8 mouse cellular contexts compared by ENCODE assay signal in the genomic region with DNA sequence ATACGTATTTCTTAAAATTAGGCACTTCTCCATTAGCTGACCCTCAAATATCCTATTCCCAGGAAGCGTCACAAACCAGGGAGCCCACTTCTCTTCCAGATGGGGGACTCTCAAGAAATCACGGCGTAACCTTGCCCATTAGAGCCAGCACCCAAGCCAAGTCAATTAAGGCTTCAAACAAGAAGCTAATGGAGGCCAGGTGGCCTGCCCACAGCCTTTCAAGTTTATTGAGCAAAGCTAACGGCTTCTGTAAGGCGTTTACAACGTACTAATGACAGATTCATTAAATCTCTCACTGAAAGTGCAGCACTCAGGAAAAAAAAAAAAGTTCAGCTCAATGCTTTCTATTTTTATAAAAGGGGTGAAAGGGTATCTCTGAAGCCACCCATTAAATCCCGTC. TPM values are rescaled to one million over a fixed set of nuclear protein-coding genes. Genes with fewer than 3 reads are reported as not detected.
A peak's percentile ranks its signal among the peaks of the same experiment; 100 is the strongest.
DNase-seq lines count a peak whose midpoint lies in the region; ATAC-seq and TF ChIP-seq lines count a peak whose summit lies in the region.

No protein-coding gene starts in this region.

- H3K79me2 ChIP-seq in myocyte (ENCODE audit: control insufficient read depth, insufficient read depth) = peaks cover 47% of the 10 kb centered on the region

- H3K9ac ChIP-seq in hindbrain, embryonic 16.5 days (ENCODE audit: low read depth, low read length) = peak overlapping the region; percentile 86

- no peaks in the 10 kb centered on the region for H3K36me3 ChIP-seq in hindbrain, embryonic 16.5 days (ENCODE audit: control insufficient read depth, insufficient read depth, low read length)
- H3K36me3 ChIP-seq in myocyte (ENCODE audit: control insufficient read depth, insufficient read depth) = no peaks in the 10 kb centered on the region

- H3K27me3 ChIP-seq in hindbrain, embryonic 16.5 days (replicated peaks; ENCODE audit: control insufficient read depth, insufficient read depth, low read length) = no peaks in the 10 kb centered on the region
- H3K27me3 ChIP-seq in myocyte (ENCODE audit: control insufficient read depth, insufficient read depth, insufficient read length) = no peaks in the 10 kb centered on the region

- no peak for TF ChIP-seq CTCF in layer of hippocampus, adult 2 months (conservative IDR thresholded peaks at IDR 0.05)

- H3K4me2 ChIP-seq in hindbrain, embryonic 16.5 days (ENCODE audit: low read length) = peak overlapping the region; percentile 87
- H3K4me2 ChIP-seq in myocyte (ENCODE audit: low read depth) = peak overlapping the region; percentile 83

- peak overlapping the region; percentile 80 for H3K4me3 ChIP-seq in layer of hippocampus, adult 2 months
- peak overlapping the region; percentile 77 for H3K4me3 ChIP-seq in hindbrain, embryonic 16.5 days (ENCODE audit: low read length)
- H3K4me3 ChIP-seq in myocyte = peak overlapping the region; percentile 69

- no peak for ATAC-seq in hindbrain, embryonic 16.5 days
- ATAC-seq in activated CD4-positive, CD25-positive, alpha-beta regulatory T cell, adult 4 months = no peak

- no peak for TF ChIP-seq POLR2A in myocyte (IDR thresholded peaks at IDR 0.05; ENCODE audit: insufficient read length, low read depth)

- H3ac ChIP-seq in myocyte (ENCODE audit: control insufficient read depth, insufficient read length) = peak overlapping the region; percentile 41

- DNase-seq in layer of hippocampus, adult 2 months (ENCODE audit: low spot score in 2 of 2) = no peak
- DNase-seq in layer of hippocampus, adult 9-10 months (ENCODE audit: low spot score) = no peak
- peak; percentile 45 for DNase-seq in embryo, embryonic 10 days (ENCODE audit: low spot score)
- no peak for DNase-seq in urinary bladder, postnatal 14 days (ENCODE audit: low spot score)
- no peak for DNase-seq in lung, postnatal 14 days

- no peaks in the 10 kb centered on the region for H3K9me3 ChIP-seq in hindbrain, embryonic 16.5 days (ENCODE audit: control insufficient read depth, low read length)

- peaks cover 11% of the 10 kb centered on the region for H3K4me1 ChIP-seq in hindbrain, embryonic 16.5 days (ENCODE audit: control insufficient read depth, insufficient read depth, low read depth, low read length)

- WGBS in hindbrain, embryonic 16.5 days = 16% methylated on average over 8 of the region's 8 CpGs

- H3K27ac ChIP-seq in layer of hippocampus, adult 2 months = peak overlapping the region; percentile 88
- no peak overlapping the region for H3K27ac ChIP-seq in hindbrain, embryonic 16.5 days (ENCODE audit: low read depth, low read length)

TF ChIP-seq in myocyte, 11 proteins besides CTCF, POLR2A, EP300 and RAD21:
- no peak for TF ChIP-seq POLR2AphosphoS2 (IDR thresholded peaks at IDR 0.05; ENCODE audit: insufficient read length, low read depth)
- TF ChIP-seq MYOD1 (IDR thresholded peaks at IDR 0.05; ENCODE audit: control insufficient read depth in 1 of 3, insufficient read length in 2 of 3, low read depth in 2 of 3) = no peak
- no peak for TF ChIP-seq CEBPB (IDR thresholded peaks at IDR 0.05; ENCODE audit: insufficient read depth, poor library complexity, severe bottlenecking)
- no peak for TF ChIP-seq MAX (IDR thresholded peaks at IDR 0.05; ENCODE audit: low read depth)
- TF ChIP-seq MYOG (IDR thresholded peaks at IDR 0.05; ENCODE audit: control insufficient read depth in 1 of 3, insufficient read depth in 1 of 3, insufficient read length in 2 of 3, low read depth in 2 of 3) = no peak
- TF ChIP-seq USF1 (IDR thresholded peaks at IDR 0.05; ENCODE audit: low read depth) = no peak
- TF ChIP-seq REST (IDR thresholded peaks at IDR 0.05; ENCODE audit: insufficient read depth, insufficient read length) = no peak
- TF ChIP-seq E2F4 (IDR thresholded peaks at IDR 0.05; ENCODE audit: insufficient read depth) = no peak
- no peak for TF ChIP-seq SRF (IDR thresholded peaks at IDR 0.05; ENCODE audit: control insufficient read depth, insufficient read length, low read depth)
- no peak for TF ChIP-seq TCF3 (IDR thresholded peaks at IDR 0.05; ENCODE audit: insufficient read length, low read depth)
- TF ChIP-seq TCF12 (IDR thresholded peaks at IDR 0.05; ENCODE audit: insufficient read depth, poor library complexity, severe bottlenecking) = no peak

RNA-seq across cellular contexts. Expression of gene Fbxl2, which starts 20.1 kb away (rescaled TPM):
- 10 to 100 TPM; 33.8 to 34.9 TPM for total RNA-seq in layer of hippocampus, adult 2 months (2021)
- polyA plus RNA-seq in hindbrain, embryonic 16.5 days (2015; fragmentation: Nextera tagmentation; extraction: Ambion mirVana) = 29.3 and 31.9 TPM in 2 replicates
- polyA plus RNA-seq in myocyte (2012; fragmentation: generic; extraction: Trizol) = 21.8 TPM
- polyA plus RNA-seq in activated CD4-positive, CD25-positive, alpha-beta regulatory T cell, adult 4 months (2017; shearing (Covaris generic)) = 1 to 10 TPM; 2.1 to 2.6 TPM

RNA-seq across cellular contexts. Expression of gene Susd5, which starts 31.1 kb away (rescaled TPM):
- total RNA-seq in layer of hippocampus, adult 2 months (2021) = 1 to 10 TPM; 3.0 to 3.3 TPM
- polyA plus RNA-seq in hindbrain, embryonic 16.5 days (2015; fragmentation: Nextera tagmentation; extraction: Ambion mirVana) = 0.84 and 1.8 TPM in 2 replicates
- polyA plus RNA-seq in myocyte (2012; fragmentation: generic; extraction: Trizol) = 2.5 TPM
- polyA plus RNA-seq in activated CD4-positive, CD25-positive, alpha-beta regulatory T cell, adult 4 months (2017; shearing (Covaris generic)) = not detected
